In the genomic region with DNA sequence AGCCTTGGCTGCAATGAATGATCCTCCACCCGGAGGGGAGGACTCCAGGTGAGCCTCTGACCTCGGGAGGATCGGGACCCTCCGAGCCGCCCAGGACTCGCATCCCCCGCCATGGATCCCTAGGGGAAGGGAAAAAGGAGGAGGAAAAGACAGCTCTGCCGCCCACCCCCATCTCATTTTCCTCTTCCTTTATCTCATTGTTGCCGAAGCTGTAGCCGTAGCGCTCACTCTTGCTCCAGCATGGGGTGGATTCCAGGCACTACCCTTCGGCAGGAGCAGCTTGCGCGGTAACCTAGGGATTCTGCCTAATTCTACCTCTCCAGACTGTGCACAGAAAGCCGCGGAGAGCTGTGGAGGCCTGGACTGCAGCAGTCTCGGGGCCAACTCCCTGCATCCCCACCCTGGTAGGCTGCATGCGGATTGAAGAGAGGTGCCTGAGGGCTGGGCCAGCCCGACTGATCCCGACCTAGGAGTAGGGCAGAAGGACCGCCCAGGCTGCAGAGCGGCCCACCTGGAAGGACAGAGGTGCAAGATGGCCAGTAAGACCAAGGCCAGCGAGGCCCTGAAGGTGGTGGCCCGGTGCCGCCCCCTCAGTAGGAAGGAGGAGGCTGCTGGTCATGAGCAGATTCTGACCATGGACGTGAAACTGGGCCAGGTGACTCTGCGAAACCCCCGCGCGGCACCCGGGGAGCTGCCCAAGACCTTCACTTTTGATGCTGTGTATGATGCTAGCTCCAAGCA, we compare ENCODE assay signal across 8 mouse cellular contexts. TPM values are rescaled to one million over a fixed set of nuclear protein-coding genes. Genes with fewer than 3 reads are reported as not detected.
A peak's percentile ranks its signal among the peaks of the same experiment; 100 is the strongest.
DNase-seq lines count a peak whose midpoint lies in the region; ATAC-seq and TF ChIP-seq lines count a peak whose summit lies in the region.

No protein-coding gene starts in this region.

- no peaks in the 10 kb centered on the region for H3K79me2 ChIP-seq in CH12.LX (replicated peaks; ENCODE audit: control insufficient read depth, extremely low read depth, insufficient read depth, poor library complexity, severe bottlenecking)

- peak overlapping the region; percentile 67 for H3K9ac ChIP-seq in kidney, embryonic 15.5 days
- peak overlapping the region; percentile 67 for H3K9ac ChIP-seq in CH12.LX (ENCODE audit: insufficient read depth, low read depth)
- H3K9ac ChIP-seq in forebrain, embryonic 14.5 days (ENCODE audit: low read length), result peak overlapping the region; percentile 98

- peaks cover 32% of the 10 kb centered on the region for H3K4me1 ChIP-seq in kidney, embryonic 15.5 days
- H3K4me1 ChIP-seq in CH12.LX (ENCODE audit: control insufficient read depth in 1 of 2, insufficient read depth in 2 of 2), result peaks cover 4 to 22% of the 10 kb centered on the region in 2 experiments; a peak in 3 of 4 replicates
- peaks cover 41% of the 10 kb centered on the region for H3K4me1 ChIP-seq in forebrain, embryonic 14.5 days (ENCODE audit: control insufficient read depth, insufficient read depth, low read length)

- peak overlapping the region; percentile 67 for H3K4me3 ChIP-seq in kidney, embryonic 15.5 days (replicated peaks)
- H3K4me3 ChIP-seq in CH12.LX (replicated peaks in 1 of 3; ENCODE audit: low read depth in 2 of 3, low read length in 2 of 3, poor library complexity in 1 of 3), result peak overlapping the region; percentile 69 to 75 (median 72)
- peak overlapping the region; percentile 85 for H3K4me3 ChIP-seq in forebrain, embryonic 14.5 days (ENCODE audit: low read depth, low read length)

- no peaks in the 10 kb centered on the region for H3K27me3 ChIP-seq in kidney, embryonic 15.5 days
- no peaks in the 10 kb centered on the region for H3K27me3 ChIP-seq in CH12.LX (replicated peaks)
- H3K27me3 ChIP-seq in forebrain, embryonic 14.5 days (replicated peaks; ENCODE audit: control insufficient read depth, insufficient read depth, low read length), result no peaks in the 10 kb centered on the region

- DNase-seq in kidney, adult 9 months, result no peak
- no peak for DNase-seq in CH12.LX (ENCODE audit: extremely low read depth)
- DNase-seq in cerebellum, adult 11 months, result peak; percentile 52
- DNase-seq in forebrain, embryonic 14.5 days (ENCODE audit: low spot score), result peak; percentile 52
- peak; percentile 44 to 50 for DNase-seq in kidney, postnatal 4 days
- DNase-seq in urinary bladder, postnatal 14 days (ENCODE audit: low spot score), result no peak

- H3K9me3 ChIP-seq in kidney, embryonic 15.5 days (replicated peaks), result no peaks in the 10 kb centered on the region
- peaks cover 7% of the 10 kb centered on the region for H3K9me3 ChIP-seq in CH12.LX (replicated peaks; ENCODE audit: low read length)
- peaks cover 4% of the 10 kb centered on the region; the same call in 1 of the 2 replicates for H3K9me3 ChIP-seq in forebrain, embryonic 14.5 days (replicated peaks; ENCODE audit: control insufficient read depth, low read length)

- peak overlapping the region; percentile 94 for H3K4me2 ChIP-seq in kidney, embryonic 15.5 days
- peak overlapping the region; percentile 70 for H3K4me2 ChIP-seq in CH12.LX (ENCODE audit: insufficient read depth, low read depth, poor library complexity, severe bottlenecking)
- peak overlapping the region; percentile 81 for H3K4me2 ChIP-seq in forebrain, embryonic 14.5 days (ENCODE audit: low read length)

- in situ Hi-C loops in CH12.LX (cut with MboI; ENCODE audit: low pct_ligation_motif_present, low pct_unique_long_range_greater_than_20kb, low sequenced_read_pairs), result no loop called here

- peaks cover 16% of the 10 kb centered on the region for H3K36me3 ChIP-seq in kidney, embryonic 15.5 days
- H3K36me3 ChIP-seq in CH12.LX (replicated peaks in 1 of 2; ENCODE audit: control insufficient read depth in 1 of 2, insufficient read depth in 1 of 2, low read length in 1 of 2), result peaks cover 0 to 14% of the 10 kb centered on the region in 2 experiments
- peaks cover 15% of the 10 kb centered on the region for H3K36me3 ChIP-seq in forebrain, embryonic 14.5 days (ENCODE audit: control insufficient read depth, insufficient read depth, low read length)

- no peak for TF ChIP-seq RAD21 in CH12.LX (IDR thresholded peaks at IDR 0.05; ENCODE audit: low read depth, low read length)

- no peak for TF ChIP-seq EP300 in CH12.LX (IDR thresholded peaks at IDR 0.05; ENCODE audit: low read length)

- dilution Hi-C loops in CH12.LX (cut with MboI; ENCODE audit: extremely low pct_ligation_motif_present, extremely low pct_unique_long_range_greater_than_20kb, low sequenced_read_pairs), result no loop called here

- TF ChIP-seq CTCF in CH12.LX (conservative IDR thresholded peaks at IDR 0.05 in 1 of 2, IDR thresholded peaks at IDR 0.05 in 1 of 2; ENCODE audit: low read depth in 2 of 2, low read length in 2 of 2), result no peak

- H3K27ac ChIP-seq in kidney, embryonic 15.5 days, result peak overlapping the region; percentile 77
- no peak overlapping the region for H3K27ac ChIP-seq in CH12.LX (ENCODE audit: insufficient read depth, low read depth)
- peak overlapping the region; percentile 96 for H3K27ac ChIP-seq in forebrain, embryonic 14.5 days (ENCODE audit: low read depth, low read length)

- peak; percentile 68 for ATAC-seq in kidney, embryonic 15.5 days (replicated peaks; ENCODE audit: low FRiP score)
- ATAC-seq in forebrain, embryonic 14.5 days, result peak; percentile 52
- ATAC-seq in monocyte, adult 5-6 weeks (replicated peaks; ENCODE audit: insufficient number of reproducible peaks, low FRiP score, low TSS enrichment, poor library complexity, severe bottlenecking), result 0 out of 2 replicates have a peak, but pooled peaks have one; percentile 14

- WGBS in kidney, embryonic 15.5 days, result 3% methylated on average over 31 of the region's 31 CpGs
- 4% methylated on average over 30 of the region's 31 CpGs for WGBS in forebrain, embryonic 14.5 days

- TF ChIP-seq POLR2A in CH12.LX (IDR thresholded peaks at IDR 0.05; ENCODE audit: low read depth, low read length), result no peak

TF ChIP-seq in CH12.LX, 34 proteins besides CTCF, POLR2A, EP300 and RAD21:
- TF ChIP-seq MAZ (IDR thresholded peaks at IDR 0.05; ENCODE audit: low read depth, low read length), result no peak
- TF ChIP-seq CHD2 (IDR thresholded peaks at IDR 0.05; ENCODE audit: low read length), result no peak
- TF ChIP-seq USF1 (IDR thresholded peaks at IDR 0.05; ENCODE audit: low read depth, low read length), result no peak
- TF ChIP-seq MYC (IDR thresholded peaks at IDR 0.05; ENCODE audit: low read depth, low read length), result no peak
- no peak for TF ChIP-seq ZKSCAN1 (IDR thresholded peaks at IDR 0.05; ENCODE audit: borderline replicate concordance, low read depth, low read length)
- TF ChIP-seq IRF4 (IDR thresholded peaks at IDR 0.05; ENCODE audit: low read depth, low read length), result no peak
- TF ChIP-seq MAX (IDR thresholded peaks at IDR 0.05; ENCODE audit: low read length), result no peak
- TF ChIP-seq POLR2AphosphoS2 (IDR thresholded peaks at IDR 0.05; ENCODE audit: low read depth, low read length), result no peak

RNA-seq across cellular contexts. Expression of gene Kif3c, which starts 0.7 kb away (rescaled TPM):
- polyA plus RNA-seq in kidney, embryonic 15.5 days (2015; fragmentation: Nextera tagmentation; extraction: Ambion mirVana), result 10.8 and 11.0 TPM in 2 replicates
- total RNA-seq in CH12.LX (2012; rRNA removed), result 3.6 and 5.5 TPM in 2 replicates
- total RNA-seq in CH12.LX (2014; rRNA removed), result 2.8 and 3.5 TPM in 2 replicates
- polyA plus RNA-seq in CH12.LX (2012; ENCODE audit: insufficient read length, low read depth), result 5.7 and 5.9 TPM in 2 replicates
- polyA plus RNA-seq in forebrain, embryonic 14.5 days (2014; fragmentation: Nextera tagmentation; extraction: Ambion mirVana), result 50.8 and 78.5 TPM in 2 replicates
- 2.4 to 7.8 TPM (median 4.4 TPM) in 3 replicates for total RNA-seq in monocyte, adult 5-6 weeks (2017)

RNA-seq across cellular contexts. Expression of gene Rab10, which starts 55.9 kb away (rescaled TPM):
- 75.5 and 75.7 TPM in 2 replicates for polyA plus RNA-seq in kidney, embryonic 15.5 days (2015; fragmentation: Nextera tagmentation; extraction: Ambion mirVana)
- total RNA-seq in CH12.LX (2012; rRNA removed) (60.1 and 68.2 TPM in 2 replicates), CH12.LX (2014; rRNA removed) (91.8 and 109 TPM in 2 replicates)
- 108 and 111 TPM in 2 replicates for polyA plus RNA-seq in CH12.LX (2012; ENCODE audit: insufficient read length, low read depth)
- polyA plus RNA-seq in forebrain, embryonic 14.5 days (2014; fragmentation: Nextera tagmentation; extraction: Ambion mirVana), result 120 and 133 TPM in 2 replicates
- total RNA-seq in monocyte, adult 5-6 weeks (2017), result 146 to 170 TPM (median 169 TPM) in 3 replicates

Comparison
In these comparisons a context has a peak if more than half of its experiments do, and no peak if none do; other contexts are left out.
1. DNase-seq: peak in cerebellum, adult 11 months (single experiment), forebrain, embryonic 14.5 days (single experiment) and kidney, postnatal 4 days (2 of 2); none in kidney, adult 9 months (single experiment), CH12.LX (single experiment) and urinary bladder, postnatal 14 days (single experiment).
2. ATAC-seq: peak in every context shown above with its lines; median percentile 68 in kidney, embryonic 15.5 days; 52 in forebrain, embryonic 14.5 days; 14 in monocyte, adult 5-6 weeks.
3. Peak in every context shown above with its lines, with median percentiles within 50 percentile points of each other: H3K4me2 ChIP-seq, H3K4me3 ChIP-seq and H3K9ac ChIP-seq.